Mouse (Mus musculus): ENCODE measurements around the gene Hip1.

Gene Hip1

DNA sequence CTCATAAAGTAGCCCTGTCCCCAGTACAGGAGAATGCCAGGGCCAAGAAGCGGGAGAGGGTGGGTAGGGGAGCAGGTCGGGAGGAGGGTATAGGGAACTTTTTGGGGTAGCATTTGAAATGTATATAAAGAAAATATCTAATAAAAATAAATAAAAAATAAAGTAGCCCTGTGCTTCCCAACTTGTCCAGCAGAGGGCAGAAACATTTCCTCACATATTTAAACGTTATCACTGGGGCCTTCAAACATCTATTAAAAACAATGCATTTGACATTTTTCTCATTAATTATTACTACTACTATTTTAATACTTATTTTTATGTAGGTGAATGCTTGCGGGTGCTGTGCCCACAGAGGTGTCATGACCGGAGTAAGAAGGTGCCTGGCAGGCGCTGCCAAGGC lies 177.1 kb downstream of the Hip1 start:
- DNase-seq (ENCODE audit: low spot score), result no peak

DNA sequence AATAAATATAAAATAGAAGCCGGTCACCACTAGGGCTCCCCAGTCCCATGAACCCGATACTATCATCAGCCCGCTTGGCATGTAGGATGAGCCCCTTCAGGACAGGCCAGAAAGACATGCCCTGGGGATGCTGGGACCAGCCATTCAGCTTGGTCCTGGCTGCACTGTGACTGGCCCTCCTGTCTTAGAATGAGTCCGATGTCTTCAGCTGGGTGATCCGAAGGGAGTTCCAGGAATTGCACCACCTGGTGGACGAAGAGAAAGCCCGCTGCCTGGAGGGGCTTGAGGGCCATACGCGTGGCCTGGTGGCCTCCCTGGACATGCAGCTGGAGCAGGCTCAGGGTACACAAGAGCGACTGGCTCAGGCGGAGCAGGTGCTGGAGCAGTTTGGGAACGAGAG lies 181.4 kb downstream of the Hip1 start:
- no peak for DNase-seq (ENCODE audit: low spot score)

GRCm38 (mm10) chr5:135362572-135362971 lies 182.3 kb downstream of the Hip1 start:
- DNase-seq (ENCODE audit: low spot score), result no peak

DNA sequence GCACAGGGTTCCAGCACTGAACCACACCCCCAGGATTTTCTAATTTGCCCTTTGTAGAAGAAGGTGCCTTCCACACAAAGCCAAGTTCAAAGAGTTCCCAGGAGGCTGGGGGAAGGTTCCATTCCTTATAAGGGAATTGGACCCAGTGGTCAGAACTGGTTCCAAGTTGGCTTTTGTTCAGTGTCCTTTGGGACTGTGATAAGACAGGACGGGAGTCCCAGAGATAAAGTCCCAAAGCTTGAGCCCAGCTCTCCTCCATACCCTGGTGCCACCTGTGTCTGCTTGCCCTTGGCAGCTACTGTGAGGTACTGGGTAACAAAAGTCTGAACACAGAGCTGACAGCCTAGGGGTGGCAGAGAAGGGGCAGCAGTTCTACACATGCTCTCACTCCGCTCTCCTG lies 185.1 kb downstream of the Hip1 start:
- DNase-seq (ENCODE audit: low spot score), result no peak

DNA sequence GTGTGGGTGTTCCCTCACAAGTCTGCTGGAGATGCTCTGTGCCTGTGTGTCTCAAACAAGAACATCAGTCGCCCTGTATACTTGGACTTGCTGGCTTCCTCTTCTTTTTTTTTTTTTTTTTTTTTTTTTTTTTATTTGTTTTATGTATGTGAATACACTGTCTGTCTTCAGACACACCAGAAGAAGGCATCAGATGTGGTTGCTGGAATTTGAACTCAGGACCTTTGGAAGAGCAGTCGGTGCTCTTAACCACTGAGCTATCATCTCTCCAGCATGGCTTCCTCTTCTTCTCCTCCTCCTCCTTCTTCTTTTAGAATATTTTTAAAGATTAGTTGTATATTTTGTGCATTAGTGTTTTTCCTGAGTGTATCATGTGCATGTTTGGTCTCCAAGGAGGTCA lies 187.4 kb downstream of the Hip1 start:
- DNase-seq (ENCODE audit: low spot score), result peak; percentile 59

Measured in urinary bladder, postnatal 25 days (tissue).